Mouse (Mus musculus) ES-Bruce4 (cell line): ENCODE measurements around the gene Chst8.

Experiments used
- CTCF ChIP-seq: IDR thresholded peaks from one replicate; pipeline ENCODE4 v1.8.1; 2011; ENCODE audit warnings: low read depth, low read length
- POLR2A ChIP-seq: IDR thresholded peaks from one replicate; pipeline ENCODE4 v1.8.1; 2011; ENCODE audit warnings: low read length; ENCODE audit not compliant: insufficient read depth

DNA sequence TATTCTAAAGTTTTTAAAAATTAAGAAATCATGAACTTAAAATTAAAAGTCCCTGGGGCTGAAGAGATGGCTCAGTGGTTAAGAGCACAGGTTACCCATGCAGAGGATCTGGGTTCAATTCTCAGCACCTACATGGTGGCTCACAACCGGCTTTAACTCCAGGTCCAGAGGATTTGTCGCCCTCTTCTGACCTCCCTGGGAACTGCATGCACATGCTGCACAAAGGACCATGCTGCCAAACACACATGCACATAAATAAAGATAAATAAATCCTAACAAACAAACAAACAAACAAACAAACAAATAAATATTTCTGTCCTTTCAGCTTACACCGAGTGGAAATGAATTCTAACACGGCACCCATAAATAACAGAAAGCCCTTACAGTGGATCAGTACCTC is 55.0 kb downstream of the Chst8 start:
- TF ChIP-seq CTCF (peak; percentile 56), POLR2A (no peak)
